Mouse (Mus musculus): ENCODE measurements at regions not wholly inside any gene's neighbourhood (a gene's known extent, or its start where the extent isn't known, plus 50 kb on each side); places are given as distances from the start of the nearest gene placed in this dataset.

- Histone ChIP-seq H3K27me3 (ENCODE audit: poor library complexity, severe bottlenecking) (no peaks in the 10 kb centered on the region), H3K4me3 (no peak overlapping the region), H3K4me1 (peaks cover 5% of the 10 kb centered on the region), H3K36me3 (replicated peaks) (no peaks in the 10 kb centered on the region), H3K9me3 (peaks cover 11% of the 10 kb centered on the region; the same call in 1 of the 2 replicates), H3K27ac (no peak overlapping the region)
- no peak for DNase-seq (ENCODE audit: extremely low spot score, low spot score)
- WGBS = 24% methylated on average over 2 of the region's 2 CpGs
Measured at GRCm38 (mm10) chr13:15283065-15283464, 180.0 kb upstream of the Gli3 start.

DNA sequence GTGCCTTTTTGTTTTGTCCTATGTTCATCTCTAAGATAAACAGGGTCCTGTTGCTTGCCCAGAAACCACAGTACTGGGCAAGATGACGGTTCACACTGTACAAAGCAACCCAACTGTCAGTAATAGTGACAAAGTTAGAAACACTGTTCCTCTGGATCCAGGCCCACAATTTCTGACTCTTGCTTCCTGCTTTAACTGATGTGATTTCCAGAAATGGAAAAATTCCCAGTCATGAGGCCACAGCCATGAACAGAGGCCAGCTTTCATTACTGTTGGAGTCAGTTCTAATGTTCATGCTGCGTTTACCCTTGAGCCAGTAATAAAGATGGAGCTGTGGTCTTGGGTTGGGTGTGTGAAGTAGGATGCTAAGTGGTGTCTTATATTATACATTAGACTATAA, 164.6 kb upstream of the Gli3 start:
- DNase-seq (ENCODE audit: extremely low spot score, low spot score) = no peak
- H3K4me1 ChIP-seq = no peaks in the 10 kb centered on the region
- H3K27ac ChIP-seq = no peak overlapping the region
- 91% methylated on average over 2 of the region's 2 CpGs for WGBS
- H3K4me3 ChIP-seq = no peak overlapping the region
- no peaks in the 10 kb centered on the region for H3K36me3 ChIP-seq (replicated peaks)
- no peaks in the 10 kb centered on the region for H3K27me3 ChIP-seq (ENCODE audit: poor library complexity, severe bottlenecking)
- H3K9me3 ChIP-seq = peaks cover 3% of the 10 kb centered on the region; the same call in 1 of the 2 replicates

GRCm38 (mm10) chr13:15325413-15325812, 137.6 kb upstream of the Gli3 start:
- no peak overlapping the region for H3K27ac ChIP-seq
- H3K9me3 ChIP-seq = 0 out of 2 replicates have a peak, but pooled peaks cover 3% of the 10 kb centered on the region
- no peak for DNase-seq (ENCODE audit: extremely low spot score, low spot score)
- no peak overlapping the region for H3K4me3 ChIP-seq
- H3K4me1 ChIP-seq = no peaks in the 10 kb centered on the region
- H3K27me3 ChIP-seq (ENCODE audit: poor library complexity, severe bottlenecking) = no peaks in the 10 kb centered on the region
- H3K36me3 ChIP-seq (replicated peaks) = no peaks in the 10 kb centered on the region
- 75% methylated on average over 4 of the region's 4 CpGs for WGBS

- no peaks in the 10 kb centered on the region for H3K27me3 ChIP-seq (ENCODE audit: poor library complexity, severe bottlenecking)
- H3K27ac ChIP-seq = no peak overlapping the region
- DNase-seq (ENCODE audit: extremely low spot score, low spot score) = no peak
- no peaks in the 10 kb centered on the region for H3K36me3 ChIP-seq (replicated peaks)
- H3K4me1 ChIP-seq = no peaks in the 10 kb centered on the region
- no peak overlapping the region for H3K4me3 ChIP-seq
- 0 out of 2 replicates have a peak, but pooled peaks cover 3% of the 10 kb centered on the region for H3K9me3 ChIP-seq
- WGBS = 87% methylated on average over 3 of the region's 3 CpGs
Measured at GRCm38 (mm10) chr13:15326146-15326545, 136.9 kb upstream of the Gli3 start.

- H3K27ac ChIP-seq = no peak overlapping the region
- H3K4me1 ChIP-seq = no peaks in the 10 kb centered on the region
- 93% methylated on average over 3 of the region's 3 CpGs for WGBS
- 0 out of 2 replicates have a peak, but pooled peaks cover 3% of the 10 kb centered on the region for H3K9me3 ChIP-seq
- DNase-seq (ENCODE audit: extremely low spot score, low spot score) = no peak
- no peaks in the 10 kb centered on the region for H3K27me3 ChIP-seq (ENCODE audit: poor library complexity, severe bottlenecking)
- H3K36me3 ChIP-seq (replicated peaks) = no peaks in the 10 kb centered on the region
- H3K4me3 ChIP-seq = no peak overlapping the region
Measured at GRCm38 (mm10) chr13:15329561-15329960, 133.5 kb upstream of the Gli3 start.

DNA sequence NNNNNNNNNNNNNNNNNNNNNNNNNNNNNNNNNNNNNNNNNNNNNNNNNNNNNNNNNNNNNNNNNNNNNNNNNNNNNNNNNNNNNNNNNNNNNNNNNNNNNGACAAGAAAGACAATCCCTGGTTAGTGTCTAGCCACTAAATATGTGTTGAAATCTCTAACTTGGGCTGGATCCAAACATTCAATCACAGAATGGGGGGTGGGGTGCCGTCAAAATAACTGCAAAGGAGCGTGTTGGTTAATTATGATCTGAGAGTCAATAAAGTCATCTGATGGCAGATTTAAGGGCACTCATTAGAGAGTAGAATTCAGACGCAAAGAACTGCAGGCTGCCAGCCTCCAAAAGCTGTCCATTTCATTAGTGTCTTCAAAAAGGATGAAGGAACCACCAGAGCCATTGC, 119.6 kb upstream of the Gli3 start:
- H3K36me3 ChIP-seq (replicated peaks) = no peaks in the 10 kb centered on the region
- no peaks in the 10 kb centered on the region for H3K27me3 ChIP-seq (ENCODE audit: poor library complexity, severe bottlenecking)
- no peak for DNase-seq (ENCODE audit: extremely low spot score, low spot score)
- 73% methylated on average over 3 of the region's 3 CpGs for WGBS
- H3K4me1 ChIP-seq = peaks cover 42% of the 10 kb centered on the region
- no peak overlapping the region for H3K4me3 ChIP-seq
- H3K27ac ChIP-seq = no peak overlapping the region
- no peaks in the 10 kb centered on the region for H3K9me3 ChIP-seq

- peaks cover 32% of the 10 kb centered on the region for H3K4me1 ChIP-seq
- H3K36me3 ChIP-seq (replicated peaks) = no peaks in the 10 kb centered on the region
- 9% methylated on average over 2 of the region's 2 CpGs for WGBS
- no peaks in the 10 kb centered on the region; the same call in 1 of the 2 replicates for H3K9me3 ChIP-seq
- H3K27ac ChIP-seq = no peak overlapping the region
- no peak overlapping the region for H3K4me3 ChIP-seq
- no peak for DNase-seq (ENCODE audit: extremely low spot score, low spot score)
- no peaks in the 10 kb centered on the region for H3K27me3 ChIP-seq (ENCODE audit: poor library complexity, severe bottlenecking)
Measured at GRCm38 (mm10) chr13:15346866-15347265, 116.2 kb upstream of the Gli3 start.

GRCm38 (mm10) chr13:15366437-15366836, 96.6 kb upstream of the Gli3 start:
- Histone ChIP-seq H3K27me3 (ENCODE audit: poor library complexity, severe bottlenecking) (no peaks in the 10 kb centered on the region), H3K9me3 (no peaks in the 10 kb centered on the region), H3K4me3 (no peak overlapping the region), H3K36me3 (replicated peaks) (no peaks in the 10 kb centered on the region), H3K27ac (no peak overlapping the region), H3K4me1 (no peaks in the 10 kb centered on the region)
- no peak for DNase-seq (ENCODE audit: extremely low spot score, low spot score)
- 93% methylated on average over 2 of the region's 2 CpGs for WGBS

DNA sequence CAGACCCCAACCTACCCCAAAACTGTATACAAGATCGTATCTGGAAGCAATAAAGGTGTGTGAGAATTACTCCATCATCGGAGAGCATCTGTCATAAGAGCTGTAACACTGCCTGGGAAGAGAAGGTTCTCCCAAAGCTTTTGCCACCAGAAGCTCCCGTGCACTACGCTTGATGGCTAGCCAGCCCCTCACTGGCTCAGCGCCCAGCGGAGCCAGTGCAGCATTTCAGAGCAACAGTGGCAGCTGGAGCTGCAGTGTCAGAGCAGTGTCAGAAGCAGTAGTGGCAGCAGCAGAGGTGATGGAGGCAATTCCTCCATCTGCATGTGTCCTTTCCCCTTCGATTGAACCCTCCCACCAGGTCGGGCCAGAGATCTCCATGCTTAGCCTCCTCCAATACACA, 83.0 kb upstream of the Gli3 start:
- Histone ChIP-seq H3K9me3 (no peaks in the 10 kb centered on the region), H3K27me3 (ENCODE audit: poor library complexity, severe bottlenecking) (no peaks in the 10 kb centered on the region), H3K36me3 (replicated peaks) (no peaks in the 10 kb centered on the region), H3K27ac (no peak overlapping the region), H3K4me1 (no peaks in the 10 kb centered on the region), H3K4me3 (no peak overlapping the region)
- 87% methylated on average over 8 of the region's 8 CpGs for WGBS
- no peak for DNase-seq (ENCODE audit: extremely low spot score, low spot score)

GRCm38 (mm10) chr13:15395249-15395648, 67.8 kb upstream of the Gli3 start:
- 7% methylated on average over 4 of the region's 4 CpGs for WGBS
- Histone ChIP-seq H3K9me3 (no peaks in the 10 kb centered on the region), H3K27ac (peak overlapping the region; percentile 79), H3K4me1 (peaks cover 21% of the 10 kb centered on the region), H3K27me3 (ENCODE audit: poor library complexity, severe bottlenecking) (no peaks in the 10 kb centered on the region), H3K4me3 (peak overlapping the region; percentile 29; the same call in 1 of the 2 replicates), H3K36me3 (replicated peaks) (no peaks in the 10 kb centered on the region)
- DNase-seq (ENCODE audit: extremely low spot score, low spot score) = peak; percentile 46

DNA sequence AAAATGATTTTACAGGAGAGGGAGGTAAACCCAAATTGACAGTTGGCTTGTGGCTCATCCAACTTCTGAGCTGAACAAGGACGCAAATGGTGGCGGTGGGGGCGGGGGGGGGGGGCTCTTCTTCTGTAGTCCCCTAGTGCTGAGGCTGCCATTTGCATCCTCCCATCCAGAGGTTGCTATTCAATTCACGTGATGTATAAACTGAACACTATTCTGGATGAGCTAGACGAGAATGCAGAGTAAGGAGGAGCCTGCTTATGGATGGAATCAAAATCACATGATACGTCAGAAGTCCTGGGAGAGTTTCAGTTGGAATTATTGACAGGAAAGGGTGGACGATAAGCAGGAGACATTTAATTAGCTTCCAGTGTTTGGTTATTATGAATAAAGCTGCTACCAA, 67.3 kb upstream of the Gli3 start:
- H3K4me3 ChIP-seq = no peak overlapping the region
- DNase-seq (ENCODE audit: extremely low spot score, low spot score) = no peak
- WGBS = 17% methylated on average over 7 of the region's 7 CpGs
- no peaks in the 10 kb centered on the region for H3K9me3 ChIP-seq
- H3K4me1 ChIP-seq = peaks cover 21% of the 10 kb centered on the region
- H3K27me3 ChIP-seq (ENCODE audit: poor library complexity, severe bottlenecking) = no peaks in the 10 kb centered on the region
- no peaks in the 10 kb centered on the region for H3K36me3 ChIP-seq (replicated peaks)
- H3K27ac ChIP-seq = peak overlapping the region; percentile 79

- DNase-seq (ENCODE audit: extremely low spot score, low spot score) = no peak
- WGBS = 72% methylated on average over 2 of the region's 2 CpGs
- no peaks in the 10 kb centered on the region for H3K9me3 ChIP-seq
- peaks cover 21% of the 10 kb centered on the region for H3K4me1 ChIP-seq
- no peak overlapping the region for H3K27ac ChIP-seq
- no peaks in the 10 kb centered on the region for H3K36me3 ChIP-seq (replicated peaks)
- no peaks in the 10 kb centered on the region for H3K27me3 ChIP-seq (ENCODE audit: poor library complexity, severe bottlenecking)
- H3K4me3 ChIP-seq = no peak overlapping the region
Measured at GRCm38 (mm10) chr13:15398677-15399076, 64.4 kb upstream of the Gli3 start.

All from forebrain, embryonic 10.5 days (tissue).